Mouse (Mus musculus) heart, postnatal 0 days (tissue): ENCODE measurements around the gene Pikfyve. TPM values are rescaled to one million over a fixed set of nuclear protein-coding genes. Genes with fewer than 3 reads are reported as not detected.

ENCODE experiments used
- ATAC-seq: fragments of 200-750 bp; cut with Nextera tagmentation; 2 replicates; pipeline ENCODE4 v1.8.0; 2017; ENCODE audit warnings: low read depth, moderate number of reproducible peaks, moderate library complexity; ENCODE audit not compliant: insufficient read depth
- DNase-seq: peaks from one replicate; pipeline ENCODE4 v3.0.0-alpha.2; 2016; ENCODE audit warnings: low spot score
- H3K27ac ChIP-seq: fragments of 300-500 bp; sonication (generic); 2 replicates; pipeline ENCODE4 v1.5.1; 2014; ENCODE audit warnings: low read depth, mild to moderate bottlenecking
- H3K27me3 ChIP-seq: fragments of 300-500 bp; sonication (generic); 2 replicates; pipeline ENCODE4 v1.6.1; 2014; ENCODE audit warnings: low read length, mixed read lengths; ENCODE audit not compliant: control insufficient read depth, insufficient read depth
- H3K36me3 ChIP-seq: fragments of 300-500 bp; sonication (generic); replicated peaks from 2 replicates; pipeline ENCODE4 v1.6.1; 2014; ENCODE audit warnings: low read length, mixed read lengths; ENCODE audit not compliant: control insufficient read depth, insufficient read depth
- H3K4me1 ChIP-seq: fragments of 300-500 bp; sonication (generic); 2 replicates; pipeline ENCODE4 v1.6.1; 2014; ENCODE audit warnings: antibody characterized with exemption; ENCODE audit not compliant: control insufficient read depth, insufficient read depth
- H3K4me2 ChIP-seq: fragments of 300-500 bp; sonication (generic); 2 replicates; pipeline ENCODE4 v1.6.1; 2014; ENCODE audit warnings: low read depth, mild to moderate bottlenecking, low read length, moderate library complexity
- H3K4me3 ChIP-seq: fragments of 300-500 bp; sonication (generic); 2 replicates; pipeline ENCODE4 v1.5.1; 2014; ENCODE audit warnings: low read depth, low read length
- H3K9ac ChIP-seq: fragments of 300-500 bp; sonication (generic); replicated peaks from 2 replicates; pipeline ENCODE4 v1.6.1; 2014; ENCODE audit warnings: low read depth, low read length, mixed read lengths
- H3K9me3 ChIP-seq: fragments of 300-500 bp; sonication (generic); replicated peaks from 2 replicates; pipeline ENCODE4 v1.6.1; 2016; ENCODE audit warnings: low read length; ENCODE audit not compliant: control insufficient read depth
- CTCF ChIP-seq: IDR thresholded peaks from 2 replicates; pipeline ENCODE4 v1.5.1; 2016; ENCODE audit warnings: antibody characterized with exemption, control low read depth, low read depth
- EP300 ChIP-seq: IDR thresholded peaks from 2 replicates; pipeline ENCODE4 v1.6.1; 2016; ENCODE audit warnings: antibody characterized with exemption, low read depth
- WGBS: fragments of 180-500 bp; shearing (Covaris S2); extraction: QIAGEN DNeasy Blood & Tissue Kit; methylation state at CpG from one replicate; pipeline ENCODE4 v1.1.7; 2014; 5-methylcytosine and 5-hydroxymethylcytosine counted together
- polyA plus RNA-seq: library from polyadenylated mRNA; unstranded; fragments of >200 nt; fragmentation: Nextera tagmentation; extraction: Ambion mirVana; gene quantifications from 2 replicates; pipeline ENCODE4 v1.2.1, GENCODE M21; 2015
- total RNA-seq: library from RNA; depleted of rRNA; stranded (reverse); fragments of >200 nt; gene quantifications from 2 replicates; pipeline ENCODE4 v1.2.3, GENCODE M21; 2014; ENCODE audit warnings: low replicate concordance; rRNA removed

Pikfyve gene
- total and polyA plus RNA-seq, 2 experiments from 2014 or later = 3.4 to 36.6 TPM

GRCm38 (mm10) chr1:65314054-65315021 is 127.9 kb downstream of the Pikfyve start:
- H3K36me3 ChIP-seq = no peaks in the 10 kb centered on the region
- no peak overlapping the region for H3K27ac ChIP-seq
- no peak for DNase-seq
- peaks cover 16% of the 10 kb centered on the region for H3K27me3 ChIP-seq
- WGBS = 58% methylated on average over 13 of the region's 13 CpGs
- no peak overlapping the region for H3K4me3 ChIP-seq
- H3K4me1 ChIP-seq = no peaks in the 10 kb centered on the region
- H3K9ac ChIP-seq = no peak overlapping the region
- no peaks in the 10 kb centered on the region for H3K9me3 ChIP-seq
- H3K4me2 ChIP-seq = no peak overlapping the region
- no peak for TF ChIP-seq CTCF
- no peak for TF ChIP-seq EP300
- no peak for ATAC-seq

GRCm38 (mm10) chr1:65315022-65315407 is 128.5 kb downstream of the Pikfyve start:
- TF ChIP-seq CTCF (no peak), EP300 (no peak)
- H3K4me1 ChIP-seq = no peaks in the 10 kb centered on the region
- DNase-seq (no peak), ATAC-seq (no peak)
- no peak overlapping the region for H3K4me2 ChIP-seq
- WGBS = 76% methylated on average over 8 of the region's 8 CpGs
- no peak overlapping the region for H3K4me3 ChIP-seq
- H3K27ac ChIP-seq = no peak overlapping the region
- H3K27me3 ChIP-seq = peaks cover 15% of the 10 kb centered on the region
- H3K36me3 ChIP-seq = no peaks in the 10 kb centered on the region
- H3K9me3 ChIP-seq = no peaks in the 10 kb centered on the region
- no peak overlapping the region for H3K9ac ChIP-seq

Other genes with a start within 250 kb of the Pikfyve start
- gene Plekhm3, start 229.9 kb upstream of the Pikfyve start, total RNA-seq = 3.1 and 12.4 TPM in 2 replicates
- 3.5 and 4.2 TPM in 2 replicates for gene Plekhm3, start 229.9 kb upstream of the Pikfyve start, polyA plus RNA-seq
- gene Akr1cl, start 153.9 kb upstream of the Pikfyve start, total RNA-seq = 1.4 TPM in 1 of 2 replicates, not detected in the other
- gene Akr1cl, start 153.9 kb upstream of the Pikfyve start, polyA plus RNA-seq = 0.51 and 0.66 TPM in 2 replicates
- gene Cryge, start 135.5 kb upstream of the Pikfyve start, total RNA-seq = not detected in 2 replicates
- not detected in 2 replicates for gene Cryge, start 135.5 kb upstream of the Pikfyve start, polyA plus RNA-seq
- not detected in 2 replicates for gene Crygd, start 123.2 kb upstream of the Pikfyve start, total RNA-seq
- gene Crygd, start 123.2 kb upstream of the Pikfyve start, polyA plus RNA-seq = not detected in 2 replicates
- not detected in 2 replicates for gene Crygc, start 113.0 kb upstream of the Pikfyve start, total RNA-seq
- not detected in 2 replicates for gene Crygc, start 113.0 kb upstream of the Pikfyve start, polyA plus RNA-seq
- 0.31 TPM in 1 of 2 replicates, not detected in the other for gene Crygb, start 104.4 kb upstream of the Pikfyve start, total RNA-seq
- not detected in 2 replicates for gene Crygb, start 104.4 kb upstream of the Pikfyve start, polyA plus RNA-seq
- gene Cryga, start 83.3 kb upstream of the Pikfyve start, total RNA-seq = not detected in 2 replicates
- gene Cryga, start 83.3 kb upstream of the Pikfyve start, polyA plus RNA-seq = not detected in 2 replicates
- not detected in 2 replicates for gene Gm28845, start 67.1 kb upstream of the Pikfyve start, total RNA-seq
- not detected in 2 replicates for gene Gm28845, start 67.1 kb upstream of the Pikfyve start, polyA plus RNA-seq
- gene D630023F18Rik, start 63.5 kb upstream of the Pikfyve start, total RNA-seq = not detected in 2 replicates
- gene D630023F18Rik, start 63.5 kb upstream of the Pikfyve start, polyA plus RNA-seq = 0.11 TPM in 1 of 2 replicates, not detected in the other
- gene Idh1, start 183 bp upstream of the Pikfyve start, total RNA-seq = 37.6 and 39.7 TPM in 2 replicates
- gene Idh1, start 183 bp upstream of the Pikfyve start, polyA plus RNA-seq = 58.5 and 60.5 TPM in 2 replicates
- gene Pth2r, start 95.4 kb downstream of the Pikfyve start, total RNA-seq = not detected in 2 replicates
- gene Pth2r, start 95.4 kb downstream of the Pikfyve start, polyA plus RNA-seq = not detected in 2 replicates